Mouse (Mus musculus) induced T-regulatory cell, adult 2 months (primary cell): ENCODE measurements around the gene Fbxo39.

Experiments
- DNase-seq: peaks from one replicate; pipeline ENCODE4 v3.0.0-alpha.2; 2012; ENCODE audit warnings: low read depth

The Fbxo39 gene

GRCm38 (mm10) chr11:72314151-72314895, at the start of gene Fbxo39:
Gene Fbxo39, plus strand, starts transcription at chr11:72314444.
- DNase-seq: no peak

DNA sequence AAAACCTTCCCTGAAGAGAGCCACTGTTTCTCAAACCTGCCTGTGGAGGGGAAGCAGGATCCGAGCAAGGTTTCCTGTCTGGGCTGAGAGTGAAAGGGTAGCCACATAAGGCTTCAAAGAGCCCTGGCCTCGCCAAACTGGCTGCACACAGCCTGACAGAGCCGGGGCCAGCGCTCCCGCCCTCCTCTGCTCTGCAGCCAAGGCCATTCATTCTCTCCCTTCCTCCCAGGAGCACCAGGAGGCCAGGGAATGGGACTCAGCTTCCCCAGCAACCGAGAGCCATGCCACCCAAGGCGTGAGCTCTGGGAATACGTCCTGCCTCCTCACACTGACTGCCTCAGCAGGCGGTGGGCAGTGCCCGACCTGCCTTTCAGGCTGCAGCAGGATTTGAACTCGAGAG, 48.8 kb upstream of the Fbxo39 start:
- DNase-seq: no peak

- peak; percentile 40 for DNase-seq
Observed at GRCm38 (mm10) chr11:72266207-72266959, 47.9 kb upstream of the Fbxo39 start.

DNA sequence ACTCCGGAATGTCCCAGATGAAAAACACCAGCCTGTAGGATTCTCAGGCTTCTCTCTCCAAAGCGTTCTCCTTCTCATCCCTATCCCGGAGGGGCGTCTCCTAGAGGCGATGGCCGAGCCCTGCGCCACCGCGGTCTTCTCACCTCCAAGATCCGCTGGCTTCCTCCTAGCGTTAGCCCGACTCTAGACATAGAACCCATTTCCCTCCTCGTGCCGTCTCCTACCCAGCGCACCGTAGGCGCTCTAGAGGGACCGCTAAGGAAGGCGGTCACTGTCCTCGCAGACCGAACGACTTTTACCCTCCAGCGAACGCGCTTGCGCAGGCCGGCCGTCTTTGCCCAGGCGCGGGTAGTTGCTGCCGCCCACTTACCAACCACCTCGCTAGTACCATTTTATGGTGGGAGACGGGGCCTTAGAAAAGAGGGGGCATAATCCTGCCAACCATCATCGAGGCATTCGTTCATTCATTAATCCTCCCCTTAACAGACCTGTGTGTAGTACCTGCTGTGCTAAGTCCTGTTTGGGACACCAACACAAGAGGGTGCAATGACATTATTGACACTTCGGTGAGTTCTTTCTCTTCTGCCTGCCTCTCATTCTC, 47.2 kb upstream of the Fbxo39 start, which contains the start of gene Slc13a5:
TSS of gene Slc13a5 (minus strand) at position 263 of the 601 bp plus-strand sequence.
- peak; percentile 6 for DNase-seq

DNA sequence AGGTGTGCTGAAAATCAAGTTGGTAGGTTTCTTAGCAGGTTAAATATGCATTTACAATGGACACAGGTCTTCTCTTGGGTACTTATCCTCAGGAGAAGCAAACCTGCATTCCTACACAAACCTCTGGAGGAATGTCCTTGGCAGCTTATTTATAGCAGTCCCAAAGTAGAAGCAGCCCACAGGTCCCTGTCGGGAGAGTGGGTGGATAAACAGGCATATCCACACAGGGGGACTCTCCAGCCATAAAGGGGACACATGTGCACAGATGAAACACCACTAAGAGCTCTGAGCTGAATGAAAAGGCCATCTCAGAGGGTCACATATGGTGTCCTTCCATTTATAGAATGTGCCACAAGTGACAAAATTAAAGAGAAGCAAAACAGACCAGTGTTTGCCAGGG, 42.5 kb upstream of the Fbxo39 start:
- DNase-seq: no peak

DNA sequence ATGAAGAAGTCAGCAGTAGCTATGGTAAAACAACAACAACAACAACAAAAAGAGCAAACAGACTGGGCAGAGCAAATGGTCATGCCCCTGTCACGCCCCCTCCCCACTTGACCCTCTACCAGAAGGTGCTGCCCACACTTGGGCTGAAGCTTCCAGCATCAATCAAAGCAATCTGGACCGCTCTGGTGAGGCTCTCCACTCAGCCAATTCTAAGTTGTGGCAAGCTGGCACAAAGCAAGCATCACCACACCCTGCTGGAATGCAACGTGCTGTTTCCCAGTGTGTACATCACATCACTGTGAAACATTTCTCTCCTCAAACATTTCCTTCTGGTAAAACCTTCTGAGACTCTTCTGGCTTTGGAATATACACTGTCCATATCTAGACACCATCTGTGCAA, 40.9 kb upstream of the Fbxo39 start:
- DNase-seq: no peak

DNA sequence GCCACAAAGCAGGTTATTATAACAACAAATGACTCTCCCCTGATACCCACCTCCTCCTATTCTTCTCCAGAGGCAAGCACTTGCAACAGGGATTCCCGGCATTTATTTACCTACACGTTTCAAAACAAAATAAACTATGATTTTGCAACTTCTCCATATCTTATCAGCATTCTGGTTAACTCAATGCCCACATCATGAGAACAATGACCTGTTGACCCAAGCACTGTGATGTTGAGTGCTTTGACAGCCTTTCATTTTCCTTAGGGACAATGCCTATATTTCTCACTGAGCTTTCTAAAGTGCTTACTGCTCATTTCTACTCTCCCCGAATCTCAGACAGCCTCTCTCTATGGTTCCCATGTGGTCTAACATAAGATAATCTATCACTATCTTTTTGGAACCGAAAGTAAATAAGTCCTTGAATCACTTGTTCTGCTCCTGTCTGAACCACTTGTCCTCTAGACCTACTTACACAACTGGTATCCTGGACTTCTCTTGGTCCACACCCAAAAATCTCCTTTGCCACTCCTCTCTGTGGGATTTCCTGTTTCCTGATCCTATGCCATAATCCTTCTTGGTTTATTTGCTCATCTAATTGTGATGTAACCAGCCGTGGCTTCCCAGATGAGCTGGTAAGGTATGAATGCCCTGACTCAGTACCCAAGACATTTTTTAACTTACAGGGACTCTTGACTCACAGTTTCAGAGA, 32.9 kb upstream of the Fbxo39 start:
- DNase-seq: no peak

DNA sequence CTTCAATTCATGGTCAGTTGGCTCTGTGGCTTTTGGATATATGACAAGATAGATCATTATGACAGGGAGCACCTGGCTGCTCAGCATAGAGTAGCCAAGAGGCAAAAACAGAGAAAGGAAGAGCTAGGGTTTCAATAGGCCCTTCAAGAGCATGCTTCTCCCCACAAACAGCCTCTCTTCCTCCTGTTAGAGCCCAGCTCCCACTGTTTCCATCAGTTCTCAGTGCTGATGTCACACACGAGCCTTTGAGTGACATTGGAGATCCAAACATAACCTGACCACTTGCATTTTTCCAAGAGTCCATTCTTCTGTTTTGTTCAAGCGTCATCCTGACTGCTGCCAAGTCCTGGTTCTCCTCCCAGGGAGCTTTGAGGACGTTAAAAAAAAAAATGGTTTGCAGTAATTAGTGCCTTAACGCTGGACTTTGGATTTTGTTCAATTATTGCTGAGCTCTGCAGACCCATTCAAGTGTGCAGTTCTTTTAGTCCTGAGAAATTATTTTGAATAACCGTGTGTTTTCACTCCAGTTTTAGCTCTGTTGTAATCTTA, 32.3 kb upstream of the Fbxo39 start:
- DNase-seq: no peak

DNA sequence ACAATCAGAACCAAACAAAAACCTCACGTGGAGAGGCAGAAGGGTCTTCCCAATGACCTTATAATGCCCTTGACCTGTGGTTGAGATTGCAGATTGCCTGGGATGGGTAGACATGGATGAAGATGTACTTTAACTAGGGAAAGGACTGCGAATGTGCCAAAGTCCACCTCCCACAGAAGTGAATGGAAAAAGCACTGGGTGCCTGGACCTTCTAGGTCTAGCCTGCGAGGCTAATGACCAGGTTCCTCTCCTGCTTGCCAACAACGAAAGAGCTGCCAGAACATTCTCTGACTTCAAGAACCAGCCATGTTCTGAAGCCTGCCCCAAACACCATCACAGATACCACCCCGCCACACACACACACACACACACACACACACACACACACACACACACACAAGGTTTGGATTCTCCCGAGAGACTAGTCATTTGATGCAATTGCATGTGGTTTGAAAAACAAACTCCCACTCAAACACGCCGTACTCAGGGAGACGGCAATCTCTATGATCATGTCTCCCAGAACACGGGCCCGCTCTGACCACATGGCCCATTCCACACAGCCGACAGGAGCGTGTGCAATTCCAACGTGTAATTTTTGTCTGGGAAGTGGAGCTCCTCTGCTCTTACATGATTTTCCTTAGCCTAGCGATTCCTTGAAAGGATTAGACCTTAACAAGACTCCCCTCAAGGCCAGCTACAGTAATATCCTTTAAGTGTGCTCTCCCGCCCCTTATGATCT, 30.6 kb upstream of the Fbxo39 start:
- no peak for DNase-seq

GRCm38 (mm10) chr11:72284532-72285182, 29.6 kb upstream of the Fbxo39 start:
- no peak for DNase-seq

GRCm38 (mm10) chr11:72285971-72286480, 28.2 kb upstream of the Fbxo39 start:
- no peak for DNase-seq

DNA sequence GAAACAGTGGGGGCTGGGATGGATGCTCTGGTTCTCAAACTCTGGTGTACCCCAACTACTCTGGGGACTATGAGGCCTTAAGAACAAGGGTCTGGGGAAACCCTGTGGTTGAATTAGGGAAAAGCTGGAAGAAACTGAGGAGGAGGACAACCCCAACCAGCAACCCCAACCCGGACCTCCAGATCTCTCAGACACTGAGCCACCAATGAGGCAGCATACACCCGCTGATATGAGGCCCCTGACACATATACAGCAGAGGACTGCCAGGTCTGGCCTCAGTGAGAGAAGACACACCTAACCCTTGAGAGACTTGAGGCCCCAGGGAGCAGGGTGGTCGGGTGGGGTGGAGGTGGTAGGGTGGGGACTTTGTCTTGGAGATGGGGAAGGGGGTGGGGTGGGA, 27.6 kb upstream of the Fbxo39 start:
- no peak for DNase-seq

- no peak for DNase-seq
Observed at GRCm38 (mm10) chr11:72287126-72287525, 27.1 kb upstream of the Fbxo39 start.

DNA sequence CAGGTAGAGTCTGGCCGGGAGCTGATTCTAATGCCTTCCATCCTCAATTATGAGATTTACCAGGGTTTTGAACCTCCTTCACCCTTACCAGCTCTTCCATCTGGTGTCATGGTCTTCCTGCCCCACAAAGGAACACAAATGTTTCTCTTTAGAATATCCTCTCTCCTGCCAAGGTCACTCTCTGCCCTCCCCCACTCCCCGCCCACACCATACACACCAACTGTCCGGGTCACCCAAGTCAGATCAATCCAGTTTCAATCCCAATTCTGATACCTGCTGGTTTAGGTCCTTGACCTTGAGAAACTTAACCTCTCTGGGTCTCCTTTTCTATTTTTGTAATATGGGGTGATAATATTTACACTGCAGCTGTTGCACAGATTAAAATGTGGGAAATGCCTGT, 26.7 kb upstream of the Fbxo39 start:
- DNase-seq: no peak

DNA sequence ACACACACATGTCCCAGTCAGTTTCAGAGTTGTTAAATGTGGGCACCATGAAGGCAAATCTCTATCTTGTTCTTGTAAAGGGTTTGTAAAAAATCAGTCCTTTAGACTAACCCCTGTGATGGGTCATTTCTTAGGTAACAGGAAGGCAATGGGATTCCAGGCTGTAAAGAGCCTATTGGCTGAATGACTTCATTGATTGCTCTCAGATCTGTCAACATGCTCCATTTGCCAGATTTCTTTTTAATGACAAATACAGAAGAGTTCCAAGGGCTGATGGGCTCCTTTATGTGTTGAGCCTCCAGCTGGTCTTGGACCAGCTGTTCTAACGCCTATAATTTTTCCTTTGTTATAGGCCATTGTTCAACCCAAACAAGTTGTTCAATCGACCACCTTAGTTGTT, 21.1 kb upstream of the Fbxo39 start:
- DNase-seq: no peak

- peak; percentile 85 for DNase-seq
Observed at GRCm38 (mm10) chr11:72301334-72301733, 12.9 kb upstream of the Fbxo39 start, which contains the start of gene Xaf1. Gene Xaf1, plus strand, starts transcription at chr11:72301629.

DNA sequence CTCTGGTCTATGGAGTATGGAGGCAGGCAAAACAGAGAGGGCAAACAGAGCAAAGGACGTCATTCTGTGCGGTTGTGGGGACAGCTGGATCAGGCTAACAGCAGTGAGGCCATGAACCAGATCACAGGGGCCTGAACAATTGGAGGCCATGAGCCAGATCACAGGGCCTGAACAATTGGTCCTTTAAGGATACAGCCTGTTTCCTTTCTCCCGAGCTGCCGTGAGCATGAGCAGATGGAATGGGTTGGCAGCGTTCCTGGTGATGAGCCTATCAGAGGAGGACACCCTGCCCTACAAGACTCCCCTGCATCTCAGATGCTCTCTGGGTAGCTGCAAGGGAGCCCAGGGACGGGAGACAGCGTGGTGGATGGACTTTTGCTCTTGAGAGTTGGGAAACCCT, 12.0 kb upstream of the Fbxo39 start:
- DNase-seq: no peak

- DNase-seq: no peak
Observed at GRCm38 (mm10) chr11:72307461-72307860, 6.8 kb upstream of the Fbxo39 start.

DNA sequence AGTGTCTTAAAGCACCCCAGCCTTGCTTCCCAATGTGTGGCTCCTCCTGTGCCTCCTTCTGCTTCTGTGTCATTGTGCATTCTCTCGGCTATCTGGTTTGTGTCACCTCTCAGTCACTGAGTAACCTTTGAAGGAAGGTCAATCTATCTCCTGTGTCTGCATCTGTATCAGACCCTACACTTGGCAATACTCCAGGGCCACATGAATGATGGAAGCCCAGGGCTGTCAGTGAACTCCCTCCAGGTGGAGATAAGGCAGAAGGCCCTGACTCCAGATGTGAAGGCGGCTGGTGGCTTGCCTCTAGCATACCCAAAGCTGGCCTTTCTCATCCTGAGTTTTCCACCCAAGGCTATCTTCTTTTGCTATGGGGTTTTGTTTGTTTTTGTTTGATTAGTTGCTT, 5.3 kb upstream of the Fbxo39 start:
- no peak for DNase-seq

- no peak for DNase-seq
Observed at GRCm38 (mm10) chr11:72310491-72310890, 3.8 kb upstream of the Fbxo39 start.
